Mouse (Mus musculus): Measurements from ENCODE around the gene Lpxn. TPM values are rescaled to one million over a fixed set of nuclear protein-coding genes. Genes with fewer than 3 reads are reported as not detected.
A peak's percentile ranks its signal among the peaks of the same experiment; 100 is the strongest.

Gene Lpxn
- total RNA-seq, 1 experiment: 0.58 TPM

DNA sequence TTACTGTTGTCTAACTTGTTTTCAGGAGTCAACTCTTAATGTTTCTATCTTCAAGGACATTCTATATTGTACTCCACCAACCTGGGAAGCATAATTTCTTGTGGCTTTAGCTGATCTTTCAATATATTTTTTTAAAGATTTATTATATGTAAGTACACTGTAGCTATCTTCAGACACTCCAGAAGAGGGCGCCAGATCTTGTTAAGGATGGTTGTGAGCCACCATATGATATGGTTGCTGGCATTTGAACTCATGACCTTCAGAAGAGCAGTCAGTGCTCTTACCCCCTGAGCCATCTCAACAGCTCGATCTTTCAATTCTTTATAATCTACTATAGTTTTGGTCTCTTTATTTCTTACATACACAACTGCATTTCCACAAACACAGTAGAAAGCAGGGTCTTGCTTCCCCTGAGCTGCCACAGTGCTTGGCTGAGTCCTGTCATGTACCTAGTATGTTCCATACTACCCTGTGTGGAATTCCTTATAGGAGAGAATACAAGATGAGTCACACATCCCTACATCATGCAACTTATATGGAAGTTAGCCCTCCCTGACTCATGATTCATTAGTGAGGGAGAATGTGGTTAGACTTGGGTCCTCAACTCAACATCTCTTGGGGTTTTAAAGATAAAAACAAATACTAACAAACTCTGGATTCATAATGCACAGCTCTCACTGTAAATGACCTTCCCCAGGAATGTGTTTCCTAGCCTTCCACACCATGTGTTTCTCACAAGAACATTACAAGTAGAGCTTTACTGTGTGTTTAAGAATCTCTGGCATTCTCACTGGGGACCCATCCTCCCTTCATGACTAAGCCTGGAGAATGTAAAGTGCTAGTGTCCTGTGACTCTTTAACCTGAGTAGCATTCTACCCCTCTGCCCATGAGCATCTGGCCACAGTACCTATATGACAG is 33.5 kb upstream of the Lpxn start:
- Histone ChIP-seq H3K27ac (ENCODE audit: insufficient read depth, low read depth, low read length, poor library complexity, severe bottlenecking) (no peak overlapping the region), H3K4me3 (ENCODE audit: insufficient read depth in 1 of 2, low read depth in 1 of 2, low read length in 2 of 2, poor library complexity in 1 of 2, severe bottlenecking in 1 of 2) (no peak overlapping the region), H3K36me3 (ENCODE audit: control insufficient read depth, insufficient read depth, low read length, poor library complexity, severe bottlenecking) (peaks cover 7% of the 10 kb centered on the region; the same call in 1 of the 2 replicates), H3K9ac (ENCODE audit: insufficient read depth, low read depth, low read length, poor library complexity, severe bottlenecking) (no peak overlapping the region), H3K4me1 (ENCODE audit: control insufficient read depth in 2 of 2, insufficient read depth in 2 of 2, low read length in 2 of 2, poor library complexity in 1 of 2) (no peaks in the 10 kb centered on the region), H3K9me3 (ENCODE audit: control insufficient read depth, insufficient read depth, low read depth, low read length) (no peaks in the 10 kb centered on the region)
- in situ Hi-C loops (cut with MboI; ENCODE audit: low sequenced_read_pairs in 2 of 2, unreplicated experiment in 2 of 2): no loop called here
- no peak for TF ChIP-seq MAFK (IDR thresholded peaks at IDR 0.05; ENCODE audit: insufficient read depth, low read depth, low read length)
- TF ChIP-seq ZC3H11A (IDR thresholded peaks at IDR 0.05; ENCODE audit: borderline replicate concordance, low read depth, low read length): no peak
- TF ChIP-seq HCFC1 (IDR thresholded peaks at IDR 0.05; ENCODE audit: borderline replicate concordance, insufficient read depth, low read length): no peak
- no peak for TF ChIP-seq ZNF384 (IDR thresholded peaks at IDR 0.05; ENCODE audit: low read depth, low read length)
- no peak for TF ChIP-seq CHD2 (IDR thresholded peaks at IDR 0.05; ENCODE audit: low read depth, low read length)
- DNase-seq (ENCODE audit: low read depth, low spot score): no peak

DNA sequence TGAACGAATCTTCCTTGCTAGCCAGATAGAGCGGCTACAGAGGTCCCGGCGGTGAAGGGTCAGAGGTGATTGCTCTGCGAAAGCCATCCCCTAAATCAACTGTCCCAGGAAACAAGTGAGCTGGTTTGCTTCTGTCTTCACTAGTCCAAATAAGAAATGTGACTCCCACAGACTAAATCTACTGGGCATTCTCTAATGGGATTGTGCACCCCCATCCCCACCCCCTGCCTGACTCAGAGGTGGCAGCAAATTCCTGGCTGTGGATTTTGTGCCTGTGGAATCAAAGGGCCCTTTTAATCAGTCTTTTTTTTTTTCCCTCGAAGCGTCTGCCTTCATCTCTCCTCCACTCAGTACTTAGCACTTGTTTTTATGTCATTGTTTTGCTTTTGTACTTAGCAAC is 30.7 kb upstream of the Lpxn start, which contains the start of gene Cntf:
TSS of gene Cntf (minus strand) at position 325 of the 400 bp plus-strand sequence.
- in situ Hi-C loops (cut with MboI; ENCODE audit: low sequenced_read_pairs in 2 of 2, unreplicated experiment in 2 of 2): no loop called here

DNA sequence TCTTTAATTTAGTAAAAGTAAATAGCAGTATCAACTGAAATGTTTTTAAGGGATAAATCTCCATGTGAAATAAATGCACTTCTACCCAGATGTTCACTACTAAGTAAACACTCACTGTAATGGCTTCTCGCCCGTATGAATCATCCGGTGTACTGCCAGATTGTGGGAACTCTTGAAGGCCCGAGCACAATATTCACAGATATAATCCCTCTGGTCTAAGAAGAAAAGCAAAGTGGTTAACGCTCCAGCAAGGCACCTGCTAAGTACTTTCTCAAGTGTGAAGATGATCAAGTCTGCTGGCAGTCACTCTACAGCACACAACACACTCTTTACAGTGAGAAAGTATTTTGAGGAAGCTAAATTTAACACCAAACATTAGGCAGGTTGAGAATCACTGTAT is 25.1 kb upstream of the Lpxn start:
- H3K36me3 ChIP-seq (ENCODE audit: control insufficient read depth, insufficient read depth, low read length, poor library complexity, severe bottlenecking): peaks cover 13% of the 10 kb centered on the region
- in situ Hi-C loops (cut with MboI; ENCODE audit: low sequenced_read_pairs in 2 of 2, unreplicated experiment in 2 of 2): no loop called here
- TF ChIP-seq ZC3H11A (IDR thresholded peaks at IDR 0.05; ENCODE audit: borderline replicate concordance, low read depth, low read length) (no peak), MAFK (IDR thresholded peaks at IDR 0.05; ENCODE audit: insufficient read depth, low read depth, low read length) (no peak), HCFC1 (IDR thresholded peaks at IDR 0.05; ENCODE audit: borderline replicate concordance, insufficient read depth, low read length) (no peak), CHD2 (IDR thresholded peaks at IDR 0.05; ENCODE audit: low read depth, low read length) (no peak), ZNF384 (IDR thresholded peaks at IDR 0.05; ENCODE audit: low read depth, low read length) (no peak)

More for the DNA sequence above, 30.7 kb upstream of the Lpxn start, which contains the start of gene Cntf:
- TF ChIP-seq ZC3H11A (IDR thresholded peaks at IDR 0.05; ENCODE audit: borderline replicate concordance, low read depth, low read length) (no peak), MAFK (IDR thresholded peaks at IDR 0.05; ENCODE audit: insufficient read depth, low read depth, low read length) (no peak), HCFC1 (IDR thresholded peaks at IDR 0.05; ENCODE audit: borderline replicate concordance, insufficient read depth, low read length) (no peak)
- no peak for DNase-seq (ENCODE audit: low read depth, low spot score)
- Histone ChIP-seq H3K9ac (ENCODE audit: insufficient read depth, low read depth, low read length, poor library complexity, severe bottlenecking) (no peak within 1 kb of the TSS), H3K4me1 (ENCODE audit: control insufficient read depth in 2 of 2, insufficient read depth in 2 of 2, low read length in 2 of 2, poor library complexity in 1 of 2) (no peaks in the 10 kb centered on the region), H3K9me3 (ENCODE audit: control insufficient read depth, insufficient read depth, low read depth, low read length) (no peaks in the 10 kb centered on the region), H3K4me3 (ENCODE audit: insufficient read depth in 1 of 2, low read depth in 1 of 2, low read length in 2 of 2, poor library complexity in 1 of 2, severe bottlenecking in 1 of 2) (no peak within 1 kb of the TSS), H3K27ac (ENCODE audit: insufficient read depth, low read depth, low read length, poor library complexity, severe bottlenecking) (no peak within 1 kb of the TSS), H3K36me3 (ENCODE audit: control insufficient read depth, insufficient read depth, low read length, poor library complexity, severe bottlenecking) (peaks cover 18% of the 10 kb centered on the region)

DNA sequence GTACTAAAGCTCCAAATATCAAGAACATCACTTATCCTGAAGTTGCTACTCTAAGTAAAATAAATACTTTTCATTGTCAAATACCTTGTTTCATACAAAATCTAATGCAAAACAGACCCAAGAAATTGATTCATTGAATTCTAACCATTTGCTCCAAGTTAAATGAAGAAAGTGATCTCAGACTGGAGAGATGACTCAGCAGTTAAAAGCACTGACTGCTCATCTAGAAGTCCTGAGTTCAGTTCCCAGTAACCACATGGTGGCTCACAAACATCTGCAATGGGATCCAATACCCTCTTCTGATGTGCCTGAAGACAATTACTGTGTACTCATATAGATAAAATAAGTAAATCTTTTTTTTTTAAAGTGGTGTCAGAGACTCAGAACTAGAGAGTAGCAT is 15.6 kb upstream of the Lpxn start:
- no peak for DNase-seq (ENCODE audit: low read depth, low spot score)
- no peak overlapping the region for H3K4me3 ChIP-seq (ENCODE audit: insufficient read depth in 1 of 2, low read depth in 1 of 2, low read length in 2 of 2, poor library complexity in 1 of 2, severe bottlenecking in 1 of 2)
- H3K9me3 ChIP-seq (ENCODE audit: control insufficient read depth, insufficient read depth, low read depth, low read length): no peaks in the 10 kb centered on the region
- in situ Hi-C loops (cut with MboI; ENCODE audit: low sequenced_read_pairs in 2 of 2, unreplicated experiment in 2 of 2): loop anchor here in 1 of 2 experiments (25.0 kb wide), 1 partner anchor 768 kb away; no protein-coding TSS in a partner anchor
- TF ChIP-seq HCFC1 (IDR thresholded peaks at IDR 0.05; ENCODE audit: borderline replicate concordance, insufficient read depth, low read length) (no peak), MAFK (IDR thresholded peaks at IDR 0.05; ENCODE audit: insufficient read depth, low read depth, low read length) (peak; percentile 78)
- no peaks in the 10 kb centered on the region; a peak in 1 of 4 replicates for H3K4me1 ChIP-seq (ENCODE audit: control insufficient read depth in 2 of 2, insufficient read depth in 2 of 2, low read length in 2 of 2, poor library complexity in 1 of 2)
- H3K36me3 ChIP-seq (ENCODE audit: control insufficient read depth, insufficient read depth, low read length, poor library complexity, severe bottlenecking): peaks cover 8% of the 10 kb centered on the region
- no peak overlapping the region for H3K27ac ChIP-seq (ENCODE audit: insufficient read depth, low read depth, low read length, poor library complexity, severe bottlenecking)
- no peak overlapping the region for H3K9ac ChIP-seq (ENCODE audit: insufficient read depth, low read depth, low read length, poor library complexity, severe bottlenecking)

More for the DNA sequence above, 25.1 kb upstream of the Lpxn start:
- H3K4me3 ChIP-seq (ENCODE audit: insufficient read depth in 1 of 2, low read depth in 1 of 2, low read length in 2 of 2, poor library complexity in 1 of 2, severe bottlenecking in 1 of 2): no peak overlapping the region
- H3K9ac ChIP-seq (ENCODE audit: insufficient read depth, low read depth, low read length, poor library complexity, severe bottlenecking): no peak overlapping the region
- no peaks in the 10 kb centered on the region for H3K4me1 ChIP-seq (ENCODE audit: control insufficient read depth in 2 of 2, insufficient read depth in 2 of 2, low read length in 2 of 2, poor library complexity in 1 of 2)
- DNase-seq (ENCODE audit: low read depth, low spot score): no peak
- no peaks in the 10 kb centered on the region for H3K9me3 ChIP-seq (ENCODE audit: control insufficient read depth, insufficient read depth, low read depth, low read length)
- no peak overlapping the region for H3K27ac ChIP-seq (ENCODE audit: insufficient read depth, low read depth, low read length, poor library complexity, severe bottlenecking)

Measured in ES-E14 (cell line).